Mouse (Mus musculus): ENCODE data around the gene Hrk. TPM values are rescaled to one million over a fixed set of nuclear protein-coding genes. Genes with fewer than 3 reads are reported as not detected.

The Hrk gene
- polyA plus RNA-seq, 1 experiment from 2014 or later: 0.05 TPM

DNA sequence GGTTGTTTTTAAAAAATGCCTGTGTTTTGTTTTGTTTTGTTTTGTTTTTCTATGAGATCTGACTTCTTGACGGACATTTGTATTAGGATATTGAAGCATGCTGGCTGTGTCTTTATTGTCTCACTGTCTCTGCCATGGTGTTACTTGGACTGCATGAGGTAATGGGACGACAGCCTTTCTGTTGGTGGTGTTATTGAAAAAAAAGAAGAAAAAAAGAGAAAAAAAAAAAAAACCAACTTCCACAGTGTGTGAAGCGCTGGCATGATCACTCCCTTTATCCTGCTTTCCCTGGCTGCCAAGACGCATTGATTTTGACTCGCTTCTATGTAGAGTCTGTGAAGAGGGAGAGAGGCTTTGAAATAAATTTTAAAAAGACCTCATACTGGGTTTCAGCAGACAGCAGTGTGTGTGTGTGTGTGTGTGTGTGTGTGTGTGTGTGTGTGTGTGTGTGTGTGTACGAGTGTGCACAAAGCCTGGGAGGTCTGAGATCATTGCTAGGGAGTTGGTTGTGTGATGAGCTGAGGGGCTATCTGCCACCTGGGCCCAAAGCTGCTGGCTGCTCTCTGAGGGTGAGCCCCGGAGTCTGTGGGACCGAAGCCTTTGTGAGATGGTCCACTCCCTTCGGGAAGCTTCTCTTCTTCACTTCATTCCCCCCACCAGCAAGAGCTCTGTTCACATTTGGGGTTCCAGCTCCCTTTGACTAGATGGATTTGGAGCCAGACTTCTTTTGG, 22.6 kb downstream of the Hrk start:
- H3K4me3 ChIP-seq (ENCODE audit: low read depth, low read length): no peak overlapping the region
- H3K27ac ChIP-seq (ENCODE audit: low read depth, low read length): no peak overlapping the region

DNA sequence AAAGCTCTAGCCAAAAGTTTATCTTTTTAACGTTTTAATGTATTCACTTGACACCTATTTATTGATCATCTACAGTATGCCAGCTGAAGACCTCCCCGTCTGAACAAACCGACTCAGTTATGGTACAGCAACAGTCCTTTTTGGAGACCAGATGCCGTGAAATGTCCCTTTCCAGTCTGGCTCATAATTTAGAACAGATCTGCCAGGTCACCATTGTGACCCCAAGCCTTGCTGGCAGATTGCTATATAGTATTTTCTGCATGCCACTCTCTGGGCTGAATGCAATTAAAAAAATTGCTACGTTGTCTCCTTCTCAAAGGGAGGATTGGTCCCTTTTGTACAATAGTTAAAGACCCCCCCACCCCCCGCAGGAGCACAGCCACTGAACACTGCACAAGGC, 23.9 kb downstream of the Hrk start:
- Histone ChIP-seq H3K4me3 (ENCODE audit: low read depth, low read length) (no peak overlapping the region), H3K36me3 (ENCODE audit: control insufficient read depth, insufficient read depth, low read length) (no peaks in the 10 kb centered on the region), H3K4me1 (replicated peaks; ENCODE audit: control insufficient read depth, insufficient read depth, low read length) (no peaks in the 10 kb centered on the region), H3K9ac (ENCODE audit: low read depth, low read length) (no peak overlapping the region), H3K4me2 (no peak overlapping the region), H3K27ac (ENCODE audit: low read depth, low read length) (no peak overlapping the region), H3K9me3 (ENCODE audit: control insufficient read depth, low read length) (no peaks in the 10 kb centered on the region), H3K27me3 (replicated peaks; ENCODE audit: control insufficient read depth, insufficient read depth, low read length) (peaks cover 20% of the 10 kb centered on the region)
- 59% methylated on average over 6 of the region's 6 CpGs for WGBS
- ATAC-seq (replicated peaks; ENCODE audit: low FRiP score): no peak
- DNase-seq (ENCODE audit: low spot score): no peak

More for the DNA sequence above, 22.6 kb downstream of the Hrk start:
- no peak for DNase-seq (ENCODE audit: low spot score)
- Histone ChIP-seq H3K27me3 (replicated peaks; ENCODE audit: control insufficient read depth, insufficient read depth, low read length) (peaks cover 13% of the 10 kb centered on the region), H3K4me2 (no peak overlapping the region), H3K36me3 (ENCODE audit: control insufficient read depth, insufficient read depth, low read length) (no peaks in the 10 kb centered on the region), H3K4me1 (replicated peaks; ENCODE audit: control insufficient read depth, insufficient read depth, low read length) (no peaks in the 10 kb centered on the region), H3K9ac (ENCODE audit: low read depth, low read length) (no peak overlapping the region), H3K9me3 (ENCODE audit: control insufficient read depth, low read length) (no peaks in the 10 kb centered on the region)
- no peak for ATAC-seq (replicated peaks; ENCODE audit: low FRiP score)
- 81% methylated on average over 9 of the region's 9 CpGs for WGBS

DNA sequence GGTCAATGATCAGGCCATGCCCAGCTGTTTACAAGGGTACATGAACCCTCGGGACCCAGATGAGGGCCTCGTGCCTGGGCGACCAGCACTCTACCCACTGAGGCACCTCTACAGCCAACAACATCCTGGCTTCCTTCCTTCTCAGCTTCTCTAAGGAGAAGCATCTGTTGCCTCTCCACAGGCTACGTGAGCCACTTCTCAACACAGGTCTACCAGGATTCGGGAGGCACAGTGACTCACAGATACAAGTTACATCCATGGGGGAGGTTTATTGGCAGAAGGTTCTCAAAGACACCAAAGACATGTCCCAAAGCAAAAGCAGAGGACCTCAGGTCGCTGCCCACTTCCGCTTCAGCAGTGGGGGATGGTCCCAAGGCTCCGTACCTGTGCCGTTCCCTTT, 26.0 kb downstream of the Hrk start:
- DNase-seq (ENCODE audit: low spot score) (no peak), ATAC-seq (replicated peaks; ENCODE audit: low FRiP score) (no peak)
- H3K27me3 ChIP-seq (replicated peaks; ENCODE audit: control insufficient read depth, insufficient read depth, low read length): peaks cover 25% of the 10 kb centered on the region
- H3K4me2 ChIP-seq: no peak overlapping the region
- no peaks in the 10 kb centered on the region for H3K4me1 ChIP-seq (replicated peaks; ENCODE audit: control insufficient read depth, insufficient read depth, low read length)
- no peak overlapping the region for H3K9ac ChIP-seq (ENCODE audit: low read depth, low read length)
- no peak overlapping the region for H3K27ac ChIP-seq (ENCODE audit: low read depth, low read length)
- WGBS: 77% methylated on average over 9 of the region's 9 CpGs
- H3K4me3 ChIP-seq (ENCODE audit: low read depth, low read length): no peak overlapping the region
- no peaks in the 10 kb centered on the region for H3K9me3 ChIP-seq (ENCODE audit: control insufficient read depth, low read length)
- no peaks in the 10 kb centered on the region for H3K36me3 ChIP-seq (ENCODE audit: control insufficient read depth, insufficient read depth, low read length)

DNA sequence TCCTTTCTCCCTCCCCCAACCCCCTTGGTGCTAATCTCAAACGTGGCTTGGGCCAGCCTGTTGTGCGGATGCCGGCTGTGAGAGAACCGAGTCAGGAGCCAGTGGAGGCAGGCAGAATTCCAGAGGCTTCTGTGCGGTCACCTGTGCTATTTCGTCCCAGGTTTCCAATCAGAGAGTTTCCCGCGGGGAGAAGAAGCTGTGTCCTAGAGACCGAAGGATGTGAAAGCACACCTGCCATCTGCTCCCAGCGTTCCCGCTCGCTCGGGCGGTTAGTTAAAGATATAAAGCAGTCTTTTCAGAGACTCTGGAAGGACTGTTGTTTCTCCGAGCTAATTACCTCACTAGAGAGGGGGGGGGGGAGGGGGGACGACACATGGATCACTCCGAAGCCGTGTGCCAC, 27.8 kb downstream of the Hrk start:
- no peak overlapping the region for H3K27ac ChIP-seq (ENCODE audit: low read depth, low read length)
- no peaks in the 10 kb centered on the region for H3K36me3 ChIP-seq (ENCODE audit: control insufficient read depth, insufficient read depth, low read length)
- H3K27me3 ChIP-seq (replicated peaks; ENCODE audit: control insufficient read depth, insufficient read depth, low read length): peaks cover 25% of the 10 kb centered on the region
- no peak overlapping the region for H3K4me2 ChIP-seq
- H3K9me3 ChIP-seq (ENCODE audit: control insufficient read depth, low read length): no peaks in the 10 kb centered on the region
- no peak overlapping the region for H3K4me3 ChIP-seq (ENCODE audit: low read depth, low read length)
- DNase-seq (ENCODE audit: low spot score): no peak
- ATAC-seq (replicated peaks; ENCODE audit: low FRiP score): no peak
- no peak overlapping the region for H3K9ac ChIP-seq (ENCODE audit: low read depth, low read length)
- 37% methylated on average over 18 of the region's 18 CpGs for WGBS
- no peaks in the 10 kb centered on the region for H3K4me1 ChIP-seq (replicated peaks; ENCODE audit: control insufficient read depth, insufficient read depth, low read length)

DNA sequence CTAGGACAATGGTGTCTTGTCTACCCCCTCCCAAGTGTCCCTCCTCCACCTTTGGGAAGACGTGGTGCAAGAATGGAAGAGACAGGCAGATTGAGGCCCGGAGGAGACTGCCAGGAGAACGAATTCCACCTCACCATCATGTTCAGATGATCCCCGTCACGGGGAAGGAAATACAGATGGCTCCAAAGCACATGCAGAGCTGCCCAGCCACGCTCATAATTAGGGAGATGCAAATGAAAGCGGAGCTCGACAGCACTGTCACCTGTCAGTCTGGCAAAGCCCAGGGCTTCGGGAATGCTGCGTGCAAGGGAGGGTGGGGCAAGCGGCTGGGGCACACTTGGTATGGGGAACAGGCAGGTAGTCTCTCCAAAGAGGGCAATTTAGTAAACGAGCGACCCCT, 33.0 kb downstream of the Hrk start:
- H3K36me3 ChIP-seq (ENCODE audit: control insufficient read depth, insufficient read depth, low read length): no peaks in the 10 kb centered on the region
- WGBS: 73% methylated on average over 13 of the region's 13 CpGs
- no peak overlapping the region for H3K27ac ChIP-seq (ENCODE audit: low read depth, low read length)
- H3K4me2 ChIP-seq: no peak overlapping the region
- H3K9me3 ChIP-seq (ENCODE audit: control insufficient read depth, low read length): no peaks in the 10 kb centered on the region
- H3K4me3 ChIP-seq (ENCODE audit: low read depth, low read length): no peak overlapping the region
- H3K27me3 ChIP-seq (replicated peaks; ENCODE audit: control insufficient read depth, insufficient read depth, low read length): peaks cover 12% of the 10 kb centered on the region
- no peaks in the 10 kb centered on the region for H3K4me1 ChIP-seq (replicated peaks; ENCODE audit: control insufficient read depth, insufficient read depth, low read length)
- ATAC-seq (replicated peaks; ENCODE audit: low FRiP score): no peak
- DNase-seq (ENCODE audit: low spot score): no peak
- H3K9ac ChIP-seq (ENCODE audit: low read depth, low read length): no peak overlapping the region

DNA sequence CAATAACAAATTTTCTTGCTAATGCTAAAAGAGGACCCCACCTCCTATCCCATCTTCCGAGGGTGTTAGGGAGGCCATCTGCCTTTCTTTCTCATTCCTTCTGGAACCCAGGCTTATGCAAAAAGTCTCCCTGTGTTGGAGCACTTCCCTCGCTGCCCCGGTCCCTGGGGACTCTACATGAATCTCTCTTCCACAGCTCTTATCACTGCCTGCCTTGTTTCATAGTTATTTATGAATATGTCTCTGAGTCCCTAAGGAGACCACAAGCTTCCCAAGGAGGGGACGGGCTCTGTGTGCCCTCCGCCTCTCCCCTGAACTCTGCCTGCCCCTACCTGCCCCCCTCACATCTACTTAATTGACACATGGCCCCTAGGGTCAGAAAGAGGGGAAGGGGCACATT, 35.2 kb downstream of the Hrk start:
- Histone ChIP-seq H3K9ac (ENCODE audit: low read depth, low read length) (no peak overlapping the region), H3K4me1 (replicated peaks; ENCODE audit: control insufficient read depth, insufficient read depth, low read length) (no peaks in the 10 kb centered on the region), H3K27me3 (replicated peaks; ENCODE audit: control insufficient read depth, insufficient read depth, low read length) (no peaks in the 10 kb centered on the region), H3K4me3 (ENCODE audit: low read depth, low read length) (no peak overlapping the region), H3K9me3 (ENCODE audit: control insufficient read depth, low read length) (no peaks in the 10 kb centered on the region), H3K27ac (ENCODE audit: low read depth, low read length) (no peak overlapping the region), H3K4me2 (no peak overlapping the region), H3K36me3 (ENCODE audit: control insufficient read depth, insufficient read depth, low read length) (no peaks in the 10 kb centered on the region)
- ATAC-seq (replicated peaks; ENCODE audit: low FRiP score) (no peak), DNase-seq (ENCODE audit: low spot score) (no peak)
- 57% methylated on average over 5 of the region's 5 CpGs for WGBS

DNA sequence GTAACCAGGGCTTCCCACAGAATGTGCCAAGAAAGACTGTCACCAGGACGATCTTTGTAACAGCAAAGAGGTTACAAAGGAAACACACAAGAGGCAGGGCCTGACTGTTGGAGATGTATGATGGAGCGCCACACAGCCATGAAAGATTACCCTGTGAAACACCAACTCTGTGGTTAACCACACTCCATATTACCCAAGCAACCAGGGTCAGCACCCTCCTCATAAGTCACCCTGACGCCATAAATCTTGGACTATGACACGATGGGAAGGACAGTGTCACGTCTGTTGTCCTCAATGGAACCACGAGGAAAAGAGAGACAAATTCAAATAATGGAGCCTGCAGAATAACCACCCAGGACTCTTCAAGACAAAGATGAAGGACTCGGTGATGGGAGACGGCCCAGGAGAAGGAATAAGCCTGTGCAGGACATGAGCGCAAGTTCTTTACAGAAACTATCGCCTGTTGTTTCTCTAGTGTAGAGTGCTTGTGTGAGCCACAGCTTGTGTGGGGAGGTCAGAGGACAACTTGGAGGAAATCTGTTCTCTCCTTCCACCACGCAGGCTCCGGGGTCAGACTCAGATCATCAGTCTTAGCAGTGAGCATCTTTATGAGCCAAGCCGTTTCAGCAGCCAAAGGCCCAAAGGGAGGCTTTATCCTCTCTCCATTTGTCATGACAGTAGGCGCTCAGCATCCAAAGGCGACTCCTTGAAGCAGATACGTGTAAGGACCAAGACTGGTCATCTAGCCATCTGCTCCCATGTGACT, 40.4 kb downstream of the Hrk start:
- no peaks in the 10 kb centered on the region for H3K4me1 ChIP-seq (replicated peaks; ENCODE audit: control insufficient read depth, insufficient read depth, low read length)
- H3K9me3 ChIP-seq (ENCODE audit: control insufficient read depth, low read length): no peaks in the 10 kb centered on the region
- WGBS: 60% methylated on average over 16 of the region's 16 CpGs
- H3K4me3 ChIP-seq (ENCODE audit: low read depth, low read length): no peak overlapping the region
- no peaks in the 10 kb centered on the region for H3K27me3 ChIP-seq (replicated peaks; ENCODE audit: control insufficient read depth, insufficient read depth, low read length)
- DNase-seq (ENCODE audit: low spot score): no peak
- H3K36me3 ChIP-seq (ENCODE audit: control insufficient read depth, insufficient read depth, low read length): no peaks in the 10 kb centered on the region
- no peak for ATAC-seq (replicated peaks; ENCODE audit: low FRiP score)
- H3K27ac ChIP-seq (ENCODE audit: low read depth, low read length): no peak overlapping the region
- H3K9ac ChIP-seq (ENCODE audit: low read depth, low read length): no peak overlapping the region
- no peak overlapping the region for H3K4me2 ChIP-seq

DNA sequence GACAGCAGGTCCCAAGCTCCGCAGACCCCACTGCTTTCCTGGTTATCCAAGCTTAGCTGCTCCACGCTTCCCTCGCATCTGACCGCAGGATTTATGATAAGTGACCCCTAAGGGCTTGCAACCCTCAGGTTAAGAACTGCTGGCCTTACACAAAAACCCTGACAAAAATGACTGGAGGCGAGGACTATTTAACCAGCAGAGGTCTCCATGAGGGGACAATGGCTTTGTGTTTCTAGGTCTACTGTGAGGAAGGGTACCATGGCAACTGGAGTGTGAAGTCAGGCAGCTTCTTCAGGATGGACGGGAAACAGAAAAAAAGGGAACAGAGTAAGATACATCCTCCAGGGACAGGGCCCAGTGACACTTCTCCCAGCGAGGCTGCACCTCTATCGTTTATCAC, 41.4 kb downstream of the Hrk start:
- ATAC-seq (replicated peaks; ENCODE audit: low FRiP score) (no peak), DNase-seq (ENCODE audit: low spot score) (no peak)
- 75% methylated on average over 8 of the region's 8 CpGs for WGBS
- H3K36me3 ChIP-seq (ENCODE audit: control insufficient read depth, insufficient read depth, low read length): no peaks in the 10 kb centered on the region
- H3K4me2 ChIP-seq: no peak overlapping the region
- no peak overlapping the region for H3K9ac ChIP-seq (ENCODE audit: low read depth, low read length)
- H3K27me3 ChIP-seq (replicated peaks; ENCODE audit: control insufficient read depth, insufficient read depth, low read length): no peaks in the 10 kb centered on the region
- H3K4me1 ChIP-seq (replicated peaks; ENCODE audit: control insufficient read depth, insufficient read depth, low read length): no peaks in the 10 kb centered on the region
- H3K27ac ChIP-seq (ENCODE audit: low read depth, low read length): no peak overlapping the region
- no peaks in the 10 kb centered on the region for H3K9me3 ChIP-seq (ENCODE audit: control insufficient read depth, low read length)
- H3K4me3 ChIP-seq (ENCODE audit: low read depth, low read length): no peak overlapping the region

DNA sequence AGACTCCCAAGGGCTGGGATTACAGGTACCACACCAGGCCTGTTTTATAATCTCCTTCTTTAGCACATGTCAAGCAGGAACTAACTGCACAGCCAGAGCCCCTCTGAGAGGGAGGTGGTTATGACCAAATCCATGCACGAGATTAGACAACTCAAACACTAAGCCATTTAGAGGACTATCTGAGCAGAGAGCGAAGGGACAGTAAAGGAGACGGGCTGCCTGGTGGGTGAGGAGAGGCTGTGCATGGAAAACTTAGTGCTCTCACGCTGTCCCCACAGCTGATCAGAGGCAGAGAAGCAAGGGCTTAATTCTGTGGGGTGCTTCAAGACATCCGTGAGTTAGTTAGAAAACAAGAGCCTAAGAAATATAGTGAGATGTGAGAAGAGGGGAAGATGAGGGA, 49.6 kb downstream of the Hrk start:
- no peak overlapping the region for H3K27ac ChIP-seq (ENCODE audit: low read depth, low read length)
- 34% methylated on average over 5 of the region's 5 CpGs for WGBS
- no peak for DNase-seq (ENCODE audit: low spot score)
- peak overlapping the region; percentile 53 for H3K4me2 ChIP-seq
- H3K4me1 ChIP-seq (replicated peaks; ENCODE audit: control insufficient read depth, insufficient read depth, low read length): no peaks in the 10 kb centered on the region
- no peak overlapping the region for H3K9ac ChIP-seq (ENCODE audit: low read depth, low read length)
- H3K9me3 ChIP-seq (ENCODE audit: control insufficient read depth, low read length): no peaks in the 10 kb centered on the region
- H3K27me3 ChIP-seq (replicated peaks; ENCODE audit: control insufficient read depth, insufficient read depth, low read length): 0 out of 2 replicates have a peak, but pooled peaks cover 7% of the 10 kb centered on the region
- no peak for ATAC-seq (replicated peaks; ENCODE audit: low FRiP score)
- H3K4me3 ChIP-seq (ENCODE audit: low read depth, low read length): no peak overlapping the region
- H3K36me3 ChIP-seq (ENCODE audit: control insufficient read depth, insufficient read depth, low read length): no peaks in the 10 kb centered on the region

Data from liver, embryonic 11.5 days (tissue).